Mouse (Mus musculus): ENCODE results near the gene Tspan15.

The Tspan15 gene

GRCm38 (mm10) chr10:62230708-62231394, at the start of gene Tspan15:
Gene Tspan15 (minus strand): TSS chr10:62231251.
- peak; percentile 35 for DNase-seq (ENCODE audit: extremely low spot score, low read depth, low spot score)

- DNase-seq (ENCODE audit: extremely low spot score, low read depth, low spot score): no peak
These were observed 48.6 kb upstream of the Tspan15 start for GRCm38 (mm10) chr10:62279671-62280070.

GRCm38 (mm10) chr10:62279066-62279465, 48.0 kb upstream of the Tspan15 start:
- DNase-seq (ENCODE audit: extremely low spot score, low read depth, low spot score): no peak

GRCm38 (mm10) chr10:62277499-62278293, 46.6 kb upstream of the Tspan15 start:
- DNase-seq (ENCODE audit: extremely low spot score, low read depth, low spot score): no peak

- peak; percentile 46 for DNase-seq (ENCODE audit: extremely low spot score, low read depth, low spot score)
These were observed 44.2 kb upstream of the Tspan15 start for GRCm38 (mm10) chr10:62275235-62275634.

GRCm38 (mm10) chr10:62269278-62269677, 38.2 kb upstream of the Tspan15 start:
- DNase-seq (ENCODE audit: extremely low spot score, low read depth, low spot score): no peak

- DNase-seq (ENCODE audit: extremely low spot score, low read depth, low spot score): no peak
These were observed 33.2 kb upstream of the Tspan15 start for GRCm38 (mm10) chr10:62264299-62264698.

- peak; percentile 82 for DNase-seq (ENCODE audit: extremely low spot score, low read depth, low spot score)
These were observed 30.2 kb upstream of the Tspan15 start for GRCm38 (mm10) chr10:62261115-62261886.

GRCm38 (mm10) chr10:62258298-62258697, 27.2 kb upstream of the Tspan15 start:
- DNase-seq (ENCODE audit: extremely low spot score, low read depth, low spot score): no peak

GRCm38 (mm10) chr10:62252496-62253235, 21.6 kb upstream of the Tspan15 start:
- no peak for DNase-seq (ENCODE audit: extremely low spot score, low read depth, low spot score)

- no peak for DNase-seq (ENCODE audit: extremely low spot score, low read depth, low spot score)
These were observed 21.0 kb upstream of the Tspan15 start, which contains the start of gene Tacr2 for GRCm38 (mm10) chr10:62252000-62252488. Gene Tacr2 (plus strand): TSS chr10:62252438.

GRCm38 (mm10) chr10:62247815-62248214, 16.8 kb upstream of the Tspan15 start:
- DNase-seq (ENCODE audit: extremely low spot score, low read depth, low spot score): no peak

- no peak for DNase-seq (ENCODE audit: extremely low spot score, low read depth, low spot score)
These were observed 16.1 kb upstream of the Tspan15 start for GRCm38 (mm10) chr10:62247156-62247555.

- DNase-seq (ENCODE audit: extremely low spot score, low read depth, low spot score): no peak
These were observed 13.0 kb upstream of the Tspan15 start for GRCm38 (mm10) chr10:62244067-62244466.

- no peak for DNase-seq (ENCODE audit: extremely low spot score, low read depth, low spot score)
These were observed 11.8 kb upstream of the Tspan15 start for GRCm38 (mm10) chr10:62242896-62243295.

- no peak for DNase-seq (ENCODE audit: extremely low spot score, low read depth, low spot score)
These were observed 11.3 kb upstream of the Tspan15 start for GRCm38 (mm10) chr10:62242358-62242757.

GRCm38 (mm10) chr10:62239270-62239669, 8.2 kb upstream of the Tspan15 start:
- no peak for DNase-seq (ENCODE audit: extremely low spot score, low read depth, low spot score)

GRCm38 (mm10) chr10:62238688-62239087, 7.6 kb upstream of the Tspan15 start:
- DNase-seq (ENCODE audit: extremely low spot score, low read depth, low spot score): no peak

- DNase-seq (ENCODE audit: extremely low spot score, low read depth, low spot score): no peak
These were observed 6.2 kb upstream of the Tspan15 start for GRCm38 (mm10) chr10:62237205-62237604.

- no peak for DNase-seq (ENCODE audit: extremely low spot score, low read depth, low spot score)
These were observed 5.1 kb upstream of the Tspan15 start for GRCm38 (mm10) chr10:62236165-62236564.

GRCm38 (mm10) chr10:62231811-62232210, 760 bp upstream of the Tspan15 start:
- no peak for DNase-seq (ENCODE audit: extremely low spot score, low read depth, low spot score)
